Mouse (Mus musculus): ENCODE measurements around the gene Met. TPM values are rescaled to one million over a fixed set of nuclear protein-coding genes. Genes with fewer than 3 reads are reported as not detected.

The Met gene
- polyA plus RNA-seq, 1 experiment = 10.2 TPM

DNA sequence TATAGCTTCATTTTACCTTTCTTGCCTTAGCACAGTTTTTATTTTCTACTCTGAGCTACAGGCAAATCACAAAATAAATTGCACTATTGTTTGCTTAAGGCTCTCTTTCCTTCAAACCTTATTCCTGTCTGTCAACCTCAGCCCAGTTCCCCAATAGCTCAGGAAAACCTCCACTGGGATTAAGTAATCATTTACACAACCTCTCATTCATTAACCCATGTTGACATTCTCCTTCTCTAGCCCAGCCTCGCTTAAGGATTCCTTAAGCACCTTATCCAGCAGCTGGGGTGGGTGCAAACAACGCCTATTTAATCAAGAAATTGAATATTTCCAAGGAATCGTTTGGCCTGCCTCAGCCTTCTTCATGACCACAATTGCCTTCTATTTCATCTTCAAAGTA is 40.1 kb downstream of the Met start:
- Histone ChIP-seq H3K27me3 (ENCODE audit: control insufficient read depth, insufficient read depth, insufficient read length) (no peaks in the 10 kb centered on the region), H3K36me3 (ENCODE audit: control insufficient read depth, insufficient read depth) (peaks cover 22% of the 10 kb centered on the region), H3ac (ENCODE audit: control insufficient read depth, insufficient read length, low read depth) (no peak overlapping the region), H3K4me3 (ENCODE audit: insufficient read depth, poor library complexity, severe bottlenecking) (no peak overlapping the region), H3K79me2 (ENCODE audit: control insufficient read depth, insufficient read depth) (peaks cover 80% of the 10 kb centered on the region), H3K79me3 (ENCODE audit: low read depth) (peaks cover 28% of the 10 kb centered on the region)
- TF ChIP-seq MYOG (IDR thresholded peaks at IDR 0.05; ENCODE audit: control insufficient read depth, extremely low read depth, insufficient read length) (no peak), MYOD1 (IDR thresholded peaks at IDR 0.05; ENCODE audit: control insufficient read depth, insufficient read length, low read depth) (no peak), MAX (IDR thresholded peaks at IDR 0.05) (no peak), FOSL1 (IDR thresholded peaks at IDR 0.05; ENCODE audit: insufficient read depth, low read length, poor library complexity, severe bottlenecking) (no peak), CEBPB (IDR thresholded peaks at IDR 0.05; ENCODE audit: low read depth) (no peak), CTCF (IDR thresholded peaks at IDR 0.05; ENCODE audit: control insufficient read depth, insufficient read depth, insufficient read length) (no peak), USF1 (IDR thresholded peaks at IDR 0.05; ENCODE audit: low read depth) (no peak)

DNA sequence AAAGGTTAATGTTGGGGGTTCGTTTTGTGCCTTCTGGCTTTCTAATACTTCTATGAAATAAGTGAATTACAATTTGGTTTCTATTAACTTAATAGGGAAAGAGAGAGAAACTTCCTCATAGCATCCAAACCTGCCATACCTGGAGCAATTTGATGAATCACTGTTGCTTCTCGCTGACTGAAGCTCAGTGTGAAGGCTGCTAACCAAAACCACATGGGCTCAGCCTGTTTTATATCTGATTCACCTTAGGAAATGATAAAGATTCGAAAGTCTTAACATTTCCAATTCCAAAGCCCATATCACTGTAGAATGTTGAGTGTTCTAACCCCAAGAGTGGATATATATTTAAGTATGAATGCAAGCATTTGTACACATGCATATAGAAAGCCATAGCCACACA is 41.9 kb downstream of the Met start:
- no peaks in the 10 kb centered on the region for H3K27me3 ChIP-seq (ENCODE audit: control insufficient read depth, insufficient read depth, insufficient read length)
- H3K79me2 ChIP-seq (ENCODE audit: control insufficient read depth, insufficient read depth) = peaks cover 62% of the 10 kb centered on the region
- H3K36me3 ChIP-seq (ENCODE audit: control insufficient read depth, insufficient read depth) = peaks cover 14% of the 10 kb centered on the region
- TF ChIP-seq CTCF (IDR thresholded peaks at IDR 0.05; ENCODE audit: control insufficient read depth, insufficient read depth, insufficient read length) = no peak
- no peak for TF ChIP-seq USF1 (IDR thresholded peaks at IDR 0.05; ENCODE audit: low read depth)
- no peak for TF ChIP-seq FOSL1 (IDR thresholded peaks at IDR 0.05; ENCODE audit: insufficient read depth, low read length, poor library complexity, severe bottlenecking)
- no peak for TF ChIP-seq MYOD1 (IDR thresholded peaks at IDR 0.05; ENCODE audit: control insufficient read depth, insufficient read length, low read depth)
- no peak for TF ChIP-seq MAX (IDR thresholded peaks at IDR 0.05)
- no peak for TF ChIP-seq MYOG (IDR thresholded peaks at IDR 0.05; ENCODE audit: control insufficient read depth, extremely low read depth, insufficient read length)
- TF ChIP-seq CEBPB (IDR thresholded peaks at IDR 0.05; ENCODE audit: low read depth) = no peak
- H3K79me3 ChIP-seq (ENCODE audit: low read depth) = peaks cover 18% of the 10 kb centered on the region
- no peak overlapping the region for H3ac ChIP-seq (ENCODE audit: control insufficient read depth, insufficient read length, low read depth)
- no peak overlapping the region for H3K4me3 ChIP-seq (ENCODE audit: insufficient read depth, poor library complexity, severe bottlenecking)

DNA sequence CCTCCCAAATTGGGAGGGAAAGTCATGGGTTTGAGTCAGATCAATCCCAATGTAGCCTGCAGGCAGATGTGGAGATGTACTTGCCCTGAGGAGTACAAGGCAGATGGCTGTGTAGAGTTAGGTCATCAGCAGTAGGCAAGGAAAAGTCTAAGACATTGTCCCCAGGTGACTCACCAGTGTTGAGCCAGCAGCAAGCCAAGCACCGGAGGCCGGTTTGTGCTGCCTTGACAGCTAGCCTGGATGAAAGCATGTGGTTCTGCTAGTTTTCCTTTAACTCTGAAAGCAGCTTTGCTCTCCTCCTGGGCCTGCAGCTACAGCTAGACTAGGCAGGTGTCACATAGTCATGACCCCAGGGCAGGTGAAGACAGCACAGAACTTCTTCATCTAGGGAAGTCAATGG is 43.2 kb downstream of the Met start:
- no peak for TF ChIP-seq MYOG (IDR thresholded peaks at IDR 0.05; ENCODE audit: control insufficient read depth, extremely low read depth, insufficient read length)
- no peak for TF ChIP-seq CEBPB (IDR thresholded peaks at IDR 0.05; ENCODE audit: low read depth)
- no peak for TF ChIP-seq CTCF (IDR thresholded peaks at IDR 0.05; ENCODE audit: control insufficient read depth, insufficient read depth, insufficient read length)
- TF ChIP-seq FOSL1 (IDR thresholded peaks at IDR 0.05; ENCODE audit: insufficient read depth, low read length, poor library complexity, severe bottlenecking) = no peak
- TF ChIP-seq USF1 (IDR thresholded peaks at IDR 0.05; ENCODE audit: low read depth) = no peak
- no peak for TF ChIP-seq MAX (IDR thresholded peaks at IDR 0.05)
- TF ChIP-seq MYOD1 (IDR thresholded peaks at IDR 0.05; ENCODE audit: control insufficient read depth, insufficient read length, low read depth) = no peak
- H3K36me3 ChIP-seq (ENCODE audit: control insufficient read depth, insufficient read depth) = peaks cover 9% of the 10 kb centered on the region
- no peak overlapping the region for H3ac ChIP-seq (ENCODE audit: control insufficient read depth, insufficient read length, low read depth)
- no peak overlapping the region for H3K4me3 ChIP-seq (ENCODE audit: insufficient read depth, poor library complexity, severe bottlenecking)
- peaks cover 53% of the 10 kb centered on the region for H3K79me2 ChIP-seq (ENCODE audit: control insufficient read depth, insufficient read depth)
- no peaks in the 10 kb centered on the region for H3K27me3 ChIP-seq (ENCODE audit: control insufficient read depth, insufficient read depth, insufficient read length)
- H3K79me3 ChIP-seq (ENCODE audit: low read depth) = peaks cover 14% of the 10 kb centered on the region

DNA sequence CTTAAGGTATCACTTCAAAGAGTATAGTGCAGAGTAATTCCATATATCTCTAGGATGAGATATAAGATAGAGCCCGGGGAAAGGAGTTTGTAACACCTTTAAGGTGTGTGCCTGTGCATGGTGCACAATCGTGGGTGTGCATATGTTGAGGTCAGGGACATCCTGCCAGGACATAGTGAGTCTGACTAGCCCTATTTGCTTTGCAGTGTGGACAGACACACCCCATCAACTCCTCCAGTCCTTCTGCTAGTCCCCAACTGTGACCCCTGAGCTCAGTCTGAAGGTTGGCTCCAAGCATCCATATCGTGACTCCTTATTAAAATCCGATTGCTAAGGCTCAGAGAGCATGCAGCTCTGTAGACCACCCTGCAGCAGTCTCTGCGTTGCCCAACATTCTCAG is 44.6 kb downstream of the Met start:
- H3K27me3 ChIP-seq (ENCODE audit: control insufficient read depth, insufficient read depth, insufficient read length) = no peaks in the 10 kb centered on the region
- H3K79me3 ChIP-seq (ENCODE audit: low read depth) = peaks cover 14% of the 10 kb centered on the region
- no peak overlapping the region for H3K4me3 ChIP-seq (ENCODE audit: insufficient read depth, poor library complexity, severe bottlenecking)
- peaks cover 41% of the 10 kb centered on the region for H3K79me2 ChIP-seq (ENCODE audit: control insufficient read depth, insufficient read depth)
- H3K36me3 ChIP-seq (ENCODE audit: control insufficient read depth, insufficient read depth) = peaks cover 12% of the 10 kb centered on the region
- no peak overlapping the region for H3ac ChIP-seq (ENCODE audit: control insufficient read depth, insufficient read length, low read depth)
- TF ChIP-seq MAX (IDR thresholded peaks at IDR 0.05) (no peak), MYOG (IDR thresholded peaks at IDR 0.05; ENCODE audit: control insufficient read depth, extremely low read depth, insufficient read length) (no peak), CEBPB (IDR thresholded peaks at IDR 0.05; ENCODE audit: low read depth) (no peak), MYOD1 (IDR thresholded peaks at IDR 0.05; ENCODE audit: control insufficient read depth, insufficient read length, low read depth) (no peak), FOSL1 (IDR thresholded peaks at IDR 0.05; ENCODE audit: insufficient read depth, low read length, poor library complexity, severe bottlenecking) (no peak), CTCF (IDR thresholded peaks at IDR 0.05; ENCODE audit: control insufficient read depth, insufficient read depth, insufficient read length) (no peak), USF1 (IDR thresholded peaks at IDR 0.05; ENCODE audit: low read depth) (no peak)

DNA sequence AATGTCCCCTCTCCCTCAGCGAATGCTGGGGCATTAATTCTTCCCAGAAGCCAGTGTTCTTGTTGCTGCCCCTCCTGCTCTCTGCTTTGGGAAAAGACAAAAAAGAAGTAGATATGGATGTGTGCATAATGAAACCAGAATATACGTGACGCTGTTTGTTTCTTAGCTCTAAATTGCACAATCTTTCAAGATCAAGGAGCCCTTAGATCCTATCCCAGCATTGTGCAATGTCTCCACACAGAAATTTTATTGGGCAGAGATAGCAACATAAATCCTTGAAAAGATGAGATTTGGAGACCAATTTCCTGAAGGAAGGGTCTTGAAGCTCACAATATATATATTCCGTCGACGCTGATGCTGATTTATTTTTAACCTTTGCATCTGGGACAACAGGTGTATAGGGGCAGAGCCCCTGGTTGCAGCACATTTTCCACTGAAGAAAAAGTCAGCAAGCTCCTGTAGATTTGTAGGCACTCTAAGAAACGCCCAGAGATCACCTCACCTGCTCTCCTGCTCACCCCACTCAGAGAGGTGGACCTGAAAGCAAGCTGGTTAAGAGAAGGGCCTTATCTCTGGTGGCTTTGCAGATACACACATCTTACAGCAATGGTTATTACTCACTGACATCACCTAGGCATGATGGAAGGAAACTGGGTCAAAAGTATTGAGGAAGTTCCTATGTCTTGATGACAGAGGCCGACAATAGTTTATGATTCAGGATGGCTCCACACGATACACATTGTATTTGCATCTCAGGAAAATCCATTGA is 45.2 kb downstream of the Met start:
- no peak for TF ChIP-seq CEBPB (IDR thresholded peaks at IDR 0.05; ENCODE audit: low read depth)
- no peak for TF ChIP-seq MYOG (IDR thresholded peaks at IDR 0.05; ENCODE audit: control insufficient read depth, extremely low read depth, insufficient read length)
- TF ChIP-seq FOSL1 (IDR thresholded peaks at IDR 0.05; ENCODE audit: insufficient read depth, low read length, poor library complexity, severe bottlenecking) = no peak
- no peak for TF ChIP-seq MYOD1 (IDR thresholded peaks at IDR 0.05; ENCODE audit: control insufficient read depth, insufficient read length, low read depth)
- TF ChIP-seq CTCF (IDR thresholded peaks at IDR 0.05; ENCODE audit: control insufficient read depth, insufficient read depth, insufficient read length) = no peak
- TF ChIP-seq MAX (IDR thresholded peaks at IDR 0.05) = no peak
- no peak for TF ChIP-seq USF1 (IDR thresholded peaks at IDR 0.05; ENCODE audit: low read depth)
- H3K79me3 ChIP-seq (ENCODE audit: low read depth) = peaks cover 11% of the 10 kb centered on the region
- H3K27me3 ChIP-seq (ENCODE audit: control insufficient read depth, insufficient read depth, insufficient read length) = no peaks in the 10 kb centered on the region
- no peak overlapping the region for H3K4me3 ChIP-seq (ENCODE audit: insufficient read depth, poor library complexity, severe bottlenecking)
- H3K36me3 ChIP-seq (ENCODE audit: control insufficient read depth, insufficient read depth) = peaks cover 18% of the 10 kb centered on the region
- H3K79me2 ChIP-seq (ENCODE audit: control insufficient read depth, insufficient read depth) = peaks cover 35% of the 10 kb centered on the region
- no peak overlapping the region for H3ac ChIP-seq (ENCODE audit: control insufficient read depth, insufficient read length, low read depth)
